Mouse (Mus musculus): ENCODE measurements at regions not wholly inside any gene's neighbourhood (a gene's known extent, or its start where the extent isn't known, plus 50 kb on each side); places are given as distances from the start of the nearest gene placed in this dataset.

- H3K9ac ChIP-seq (replicated peaks) = no peak overlapping the region
- no peaks in the 10 kb centered on the region for H3K27me3 ChIP-seq (replicated peaks)
- WGBS = 93% methylated on average over 5 of the region's 5 CpGs
- no peaks in the 10 kb centered on the region for H3K9me3 ChIP-seq (replicated peaks)
- no peaks in the 10 kb centered on the region for H3K36me3 ChIP-seq
- H3K4me1 ChIP-seq = no peaks in the 10 kb centered on the region
- H3K4me2 ChIP-seq = no peak overlapping the region
- no peak overlapping the region for H3K27ac ChIP-seq (replicated peaks)
- ATAC-seq (ENCODE audit: low FRiP score) = no peak
- H3K4me3 ChIP-seq (replicated peaks) = no peak overlapping the region
Observed at GRCm38 (mm10) chr4:66993740-66994139, 166.4 kb downstream of the Tlr4 start.

GRCm38 (mm10) chr4:67006220-67006768 is 178.9 kb downstream of the Tlr4 start:
- Histone ChIP-seq H3K27me3 (replicated peaks) (no peaks in the 10 kb centered on the region), H3K9ac (replicated peaks) (no peak overlapping the region), H3K9me3 (replicated peaks) (no peaks in the 10 kb centered on the region), H3K4me1 (no peaks in the 10 kb centered on the region), H3K4me2 (no peak overlapping the region), H3K4me3 (replicated peaks) (no peak overlapping the region), H3K27ac (replicated peaks) (no peak overlapping the region), H3K36me3 (no peaks in the 10 kb centered on the region)
- ATAC-seq (ENCODE audit: low FRiP score) = no peak

GRCm38 (mm10) chr4:67011682-67012081 is 184.3 kb downstream of the Tlr4 start:
- Histone ChIP-seq H3K36me3 (no peaks in the 10 kb centered on the region), H3K4me1 (no peaks in the 10 kb centered on the region), H3K4me3 (replicated peaks) (no peak overlapping the region), H3K27me3 (replicated peaks) (no peaks in the 10 kb centered on the region), H3K4me2 (no peak overlapping the region), H3K9me3 (replicated peaks) (no peaks in the 10 kb centered on the region), H3K9ac (replicated peaks) (no peak overlapping the region), H3K27ac (replicated peaks) (no peak overlapping the region)
- ATAC-seq (ENCODE audit: low FRiP score) = peak; percentile 84
- WGBS = 44% methylated on average over 3 of the region's 3 CpGs

- Histone ChIP-seq H3K4me1 (no peaks in the 10 kb centered on the region), H3K27me3 (replicated peaks) (no peaks in the 10 kb centered on the region), H3K27ac (replicated peaks) (no peak overlapping the region), H3K4me2 (no peak overlapping the region), H3K4me3 (replicated peaks) (no peak overlapping the region), H3K9me3 (replicated peaks) (no peaks in the 10 kb centered on the region), H3K9ac (replicated peaks) (no peak overlapping the region), H3K36me3 (no peaks in the 10 kb centered on the region)
- 56% methylated on average over 3 of the region's 3 CpGs for WGBS
- no peak for ATAC-seq (ENCODE audit: low FRiP score)
Observed at GRCm38 (mm10) chr4:67044038-67044437, 216.7 kb downstream of the Tlr4 start.
